Mouse (Mus musculus) hindlimb bud, embryonic 11.5 days (tissue): ENCODE measurements around the gene Aurkb.
A peak's percentile ranks its signal among the peaks of the same experiment; 100 is the strongest.

ENCODE experiments used
- DNase-seq: peaks from one replicate; pipeline ENCODE4 v3.0.0-alpha.2; 2012; ENCODE audit warnings: low read depth, low spot score; ENCODE audit errors: extremely low spot score

The Aurkb gene

GRCm38 (mm10) chr11:69036486-69037230, 8.8 kb upstream of the Aurkb start:
- no peak for DNase-seq

DNA sequence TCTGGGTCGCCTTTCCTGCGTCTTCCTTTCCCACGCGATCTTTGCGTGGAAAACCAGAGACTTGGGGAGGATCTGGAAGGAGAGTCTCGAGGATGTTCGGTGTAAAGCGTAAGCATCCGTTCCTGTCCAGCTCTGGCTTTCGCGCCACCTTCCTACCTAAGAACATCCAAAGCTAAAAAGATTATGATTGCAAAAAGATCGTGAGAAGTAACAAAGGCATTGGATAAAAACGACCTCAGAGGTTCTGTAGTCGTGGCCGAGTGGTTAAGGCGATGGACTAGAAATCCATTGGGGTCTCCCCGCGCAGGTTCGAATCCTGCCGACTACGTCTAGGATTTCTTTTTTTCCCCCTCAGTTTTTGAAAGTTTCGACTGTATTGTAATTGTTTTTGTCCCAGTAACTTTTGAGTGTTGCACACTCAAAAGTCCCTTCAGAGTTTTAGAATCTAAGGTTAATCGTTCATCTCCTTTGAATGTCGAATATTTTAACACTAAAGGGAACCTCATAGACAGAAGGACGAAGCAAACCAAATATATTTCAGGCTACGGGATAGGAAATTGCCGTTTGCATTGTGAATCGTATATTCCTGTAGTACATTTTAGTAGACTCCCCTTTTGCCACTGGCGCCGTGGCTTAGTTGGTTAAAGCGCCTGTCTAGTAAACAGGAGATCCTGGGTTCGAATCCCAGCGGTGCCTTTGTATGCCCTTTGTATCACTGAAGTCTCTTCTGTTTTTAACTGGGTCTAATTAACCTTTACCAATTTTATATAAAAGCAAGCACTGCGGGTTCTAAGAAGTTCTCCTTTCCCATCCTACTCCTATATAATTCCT, 8.0 kb upstream of the Aurkb start:
- peak; percentile 98 for DNase-seq

DNA sequence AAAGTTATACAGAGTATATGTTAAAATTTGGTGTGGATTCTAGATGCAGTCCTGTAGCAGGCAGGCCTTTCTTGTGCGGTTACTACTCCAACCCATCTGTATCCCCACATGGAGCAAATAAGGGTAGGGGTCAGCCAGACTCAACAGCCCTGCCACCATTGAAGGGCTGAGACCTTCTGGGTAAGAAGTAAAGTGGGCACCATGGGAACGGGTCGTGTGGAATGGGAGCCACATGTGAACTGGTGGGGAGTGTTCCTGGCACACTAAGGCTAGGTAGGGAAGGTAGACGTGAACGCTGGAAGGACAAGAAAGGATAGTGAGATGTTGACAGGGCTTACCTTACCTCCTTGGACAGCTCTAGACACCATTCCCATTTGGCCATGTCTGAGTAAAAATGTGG, 7.3 kb upstream of the Aurkb start:
- DNase-seq, result no peak

- DNase-seq, result no peak
Observed at GRCm38 (mm10) chr11:69046395-69046774, 938 bp downstream of the Aurkb start.

DNA sequence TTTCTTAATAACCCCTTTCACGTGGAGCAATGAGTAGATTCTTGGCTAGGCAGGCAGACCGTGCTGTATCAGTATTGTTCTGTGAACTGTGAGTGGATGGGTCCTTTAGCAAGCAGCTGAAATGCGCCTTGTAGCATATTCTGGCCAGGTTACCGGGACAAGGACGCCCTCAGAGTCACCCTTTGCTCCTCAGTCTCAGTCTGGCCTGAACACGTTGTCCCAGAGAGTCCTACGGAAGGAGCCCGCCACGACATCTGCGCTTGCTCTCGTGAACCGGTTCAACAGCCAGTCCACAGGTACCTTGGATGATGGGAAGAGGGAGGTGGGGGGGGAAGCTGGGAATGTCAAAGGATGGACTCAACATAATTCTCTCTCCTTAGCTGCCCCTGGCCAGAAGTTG, 2.1 kb downstream of the Aurkb start:
- no peak for DNase-seq

- DNase-seq, result no peak
Observed at GRCm38 (mm10) chr11:69048151-69048550, 2.7 kb downstream of the Aurkb start.

GRCm38 (mm10) chr11:69050748-69051147, 5.3 kb downstream of the Aurkb start:
- DNase-seq, result no peak

GRCm38 (mm10) chr11:69051771-69052170, 6.3 kb downstream of the Aurkb start:
- no peak for DNase-seq

DNA sequence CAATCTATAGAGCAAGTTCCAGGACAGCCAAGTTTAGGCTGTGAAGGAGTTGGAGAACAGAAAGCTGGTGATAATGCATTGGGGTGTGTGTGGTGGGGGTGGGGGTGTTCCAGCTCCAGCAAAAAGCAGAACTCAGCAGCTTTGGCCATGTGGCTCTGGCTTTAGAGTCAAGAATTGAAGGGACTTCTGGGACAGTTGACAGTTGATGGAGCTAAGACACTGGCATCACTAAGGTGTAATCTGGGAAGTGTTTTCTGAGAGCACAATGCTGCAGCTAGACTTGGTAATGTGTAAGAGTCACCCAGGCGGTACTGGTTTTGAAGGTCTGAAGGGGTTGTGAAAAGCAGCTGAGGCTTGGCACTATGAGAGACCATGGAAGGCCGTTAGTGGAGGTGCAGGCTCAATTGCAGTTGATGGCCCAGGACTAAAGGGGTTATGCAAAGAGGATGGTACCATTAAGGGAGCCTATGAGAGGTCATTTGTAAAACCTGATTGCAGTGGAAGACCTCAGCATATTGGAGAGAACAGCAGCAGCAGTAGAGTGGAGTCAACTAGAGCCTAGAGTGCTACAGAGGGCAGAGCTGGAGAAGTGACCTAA, 7.5 kb downstream of the Aurkb start:
- DNase-seq, result no peak

DNA sequence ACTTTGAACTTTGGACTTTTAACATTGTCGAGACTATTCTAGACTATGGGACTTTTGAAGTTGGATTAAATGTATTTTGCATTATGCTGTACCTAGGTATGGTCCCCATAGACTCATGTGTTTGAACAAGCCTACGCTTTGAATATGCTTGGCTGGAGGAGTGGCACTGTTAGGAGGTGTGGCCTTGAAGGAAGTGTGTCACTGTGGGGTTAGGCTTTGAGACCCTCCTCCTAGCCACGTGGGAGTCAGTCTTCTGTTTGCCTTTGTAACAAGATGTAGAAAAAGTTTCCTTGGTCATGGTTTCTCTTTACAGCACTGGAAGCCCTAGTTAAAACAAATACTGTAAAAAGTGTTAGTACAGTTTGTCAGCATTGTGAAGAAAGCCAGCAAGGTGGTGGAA, 8.4 kb downstream of the Aurkb start:
- no peak for DNase-seq

DNA sequence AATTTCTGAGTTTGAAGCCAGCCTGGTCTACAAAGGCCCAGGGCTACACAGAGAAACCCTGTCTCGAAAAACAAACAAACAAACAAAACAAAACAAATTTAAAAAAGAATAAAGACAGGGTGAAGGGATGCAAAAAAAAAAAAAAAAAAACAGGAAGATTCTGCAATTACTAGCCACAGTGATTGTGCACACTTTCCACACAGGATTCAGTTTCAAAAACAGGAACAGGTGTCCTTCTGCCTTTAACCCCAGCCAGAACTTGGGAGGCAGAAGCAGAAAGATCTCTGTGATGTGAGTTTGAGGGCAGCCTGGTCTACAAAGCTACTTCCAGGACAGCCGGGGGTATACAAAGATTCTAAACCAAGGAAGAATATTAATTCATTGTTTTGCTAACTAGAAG, 12.8 kb downstream of the Aurkb start:
- DNase-seq, result no peak

DNA sequence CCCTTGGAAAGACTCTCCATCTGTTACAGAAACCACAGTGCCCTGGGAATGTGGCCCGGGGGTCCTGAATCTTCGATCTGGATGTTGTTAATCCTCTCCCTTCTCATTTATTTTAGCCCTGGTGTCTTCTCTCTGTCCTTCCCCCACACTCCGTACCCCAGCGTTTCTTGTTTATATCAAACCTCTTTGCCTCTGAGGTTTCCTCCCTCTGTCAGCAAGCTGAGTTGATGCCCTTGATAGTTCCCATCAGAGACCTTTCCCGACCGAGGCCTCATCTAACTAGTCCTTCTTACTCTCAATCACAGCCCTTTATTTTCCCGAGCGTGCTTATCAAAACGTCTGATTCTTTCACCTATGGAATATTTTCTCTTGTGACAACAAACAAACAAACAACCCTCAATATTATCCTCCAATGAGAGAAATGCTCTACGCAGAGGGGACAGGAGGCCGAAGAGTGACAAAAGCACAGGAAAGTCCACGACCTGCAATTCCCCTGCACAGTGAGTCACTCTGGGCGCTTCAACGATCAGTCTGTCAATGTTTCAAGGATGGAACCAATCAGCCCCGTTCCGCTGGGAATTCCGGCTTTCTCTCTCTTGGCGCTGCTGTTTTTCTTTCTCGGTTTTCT, 13.4 kb downstream of the Aurkb start:
- DNase-seq, result no peak

GRCm38 (mm10) chr11:69059357-69059974, 14.0 kb downstream of the Aurkb start, which contains the start of gene Borcs6:
TSS of gene Borcs6 (plus strand) at chr11:69059717.
- DNase-seq, result no peak

GRCm38 (mm10) chr11:69059975-69060411, 14.5 kb downstream of the Aurkb start:
- no peak for DNase-seq

DNA sequence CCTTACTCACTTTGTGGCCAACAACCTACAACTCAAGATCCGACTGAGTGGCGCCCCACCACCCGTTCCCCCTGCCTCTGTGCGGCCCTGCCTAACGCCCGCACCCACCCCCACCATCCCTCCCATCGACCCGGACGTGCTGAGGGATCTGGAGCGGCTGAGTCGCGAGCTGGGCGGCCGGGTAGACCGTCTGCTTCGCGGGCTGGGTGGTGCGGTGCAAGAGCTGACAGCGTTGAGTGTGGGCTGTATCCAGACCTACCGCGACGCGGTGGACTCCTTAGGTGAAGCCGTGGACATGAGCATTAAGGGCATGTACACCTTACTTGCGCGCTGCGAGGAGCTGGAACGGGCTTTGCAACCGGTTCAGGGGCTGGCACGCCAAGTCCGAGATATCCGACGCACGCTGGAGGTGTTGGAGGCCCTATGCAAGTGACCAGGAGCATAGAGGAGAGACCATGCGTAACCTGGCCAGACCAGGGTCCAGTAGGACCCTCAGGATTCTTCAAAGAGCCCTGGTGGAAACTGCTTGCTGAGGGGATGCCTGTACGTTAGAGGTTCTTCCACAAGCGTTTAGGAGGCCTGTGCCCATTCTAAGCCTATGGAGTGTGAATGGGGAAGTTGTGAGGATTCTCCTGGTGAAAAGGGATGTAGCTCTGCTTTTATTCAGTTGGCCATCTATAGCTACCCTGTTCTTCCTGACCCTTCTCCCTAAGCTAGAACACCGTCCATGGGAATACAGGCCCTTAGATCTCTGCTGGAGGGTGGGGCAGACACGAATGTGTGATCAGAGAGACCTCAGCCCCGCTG, 15.2 kb downstream of the Aurkb start:
- no peak for DNase-seq

DNA sequence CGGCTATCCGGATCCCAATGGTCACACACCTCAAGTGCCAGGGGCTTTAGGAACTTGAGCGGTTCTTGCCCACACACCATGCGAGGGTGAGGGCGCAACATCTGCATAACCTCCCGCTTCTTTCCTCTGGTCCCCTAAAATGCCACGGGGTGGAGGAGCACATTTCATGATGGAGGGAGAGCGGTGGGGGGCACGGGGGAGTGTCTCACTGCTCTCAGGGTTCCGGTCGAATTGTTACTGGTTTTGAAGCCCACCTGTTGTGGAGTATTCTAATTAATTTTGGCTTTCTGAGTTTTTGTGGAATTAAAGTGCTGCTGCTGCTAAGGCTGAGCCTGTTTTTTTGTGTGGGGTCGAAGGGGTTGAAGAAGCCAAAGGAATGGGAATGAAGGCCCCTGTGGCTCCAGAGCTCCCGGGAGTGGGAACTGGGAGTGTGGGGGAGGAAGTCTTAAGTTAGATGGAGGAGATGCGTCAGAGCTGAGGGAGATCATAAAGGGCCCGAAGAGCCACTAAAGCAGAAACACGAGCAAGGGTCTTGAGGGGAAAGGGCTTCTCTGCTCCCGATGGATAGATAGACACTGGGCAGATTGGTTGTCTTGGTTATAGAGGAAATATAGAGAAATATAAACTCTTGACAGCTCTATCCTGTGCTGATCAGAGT, 15.9 kb downstream of the Aurkb start:
- DNase-seq, result no peak

DNA sequence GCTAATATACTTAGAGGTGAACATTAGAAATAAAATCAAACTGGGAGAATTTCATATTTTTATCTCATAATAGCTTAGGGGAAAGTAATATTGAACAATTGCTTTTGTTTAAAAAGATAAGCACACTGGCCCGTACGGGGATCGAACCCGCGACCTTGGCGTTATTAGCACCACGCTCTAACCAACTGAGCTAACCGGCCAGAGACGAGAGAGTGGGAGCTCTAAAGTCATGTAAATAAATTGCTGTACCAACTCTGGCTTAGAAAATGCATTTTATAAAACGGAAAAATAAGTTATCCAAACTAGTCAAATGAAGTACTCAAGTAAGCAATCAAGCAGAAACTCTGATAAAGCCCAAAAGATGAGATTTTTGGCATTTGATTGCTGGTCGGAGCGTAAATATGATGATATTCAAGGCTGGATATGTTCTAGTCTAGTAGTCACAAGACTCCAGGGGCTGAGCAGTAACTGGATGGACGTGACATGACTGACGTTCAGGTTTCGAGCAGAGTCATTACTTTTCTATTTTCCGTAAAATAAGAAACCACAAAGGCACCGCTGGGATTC, 16.8 kb downstream of the Aurkb start:
- no peak for DNase-seq

DNA sequence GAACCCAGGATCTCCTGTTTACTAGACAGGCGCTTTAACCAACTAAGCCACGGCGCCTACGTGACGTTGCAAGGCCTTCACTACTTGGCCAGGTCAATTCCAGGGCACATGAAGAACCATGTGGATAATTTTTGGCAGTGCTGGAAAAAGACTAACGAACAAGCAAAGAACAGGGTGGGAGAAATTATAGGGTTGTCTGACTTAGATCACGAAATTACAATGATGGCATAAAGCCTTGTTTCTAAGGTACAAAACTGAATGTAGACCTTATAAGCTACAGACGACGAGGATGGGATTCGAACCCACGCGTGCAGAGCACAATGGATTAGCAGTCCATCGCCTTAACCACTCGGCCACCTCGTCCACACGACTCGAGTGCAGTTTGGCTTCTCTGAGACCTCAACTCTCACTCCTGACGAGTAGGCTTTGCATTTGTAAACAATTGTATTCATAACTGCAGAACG, 17.3 kb downstream of the Aurkb start:
- DNase-seq, result no peak
